Mouse (Mus musculus) hindbrain, embryonic 11.5 days (tissue): Measurements from ENCODE around the gene Magi2. TPM values are rescaled to one million over a fixed set of nuclear protein-coding genes. Genes with fewer than 3 reads are reported as not detected.
"Not testable (repeated sequence)": the region's sequence is repeated elsewhere in the genome, so short reads cannot be mapped to it uniquely, and the experiment has no call there.

ENCODE experiments used
- ATAC-seq: fragments of 200-750 bp; cut with Nextera tagmentation; 2 replicates; pipeline ENCODE4 v1.8.0; 2017; ENCODE audit warnings: mild to moderate bottlenecking, moderate TSS enrichment, moderate library complexity; ENCODE audit not compliant: low FRiP score
- DNase-seq: peaks from one replicate; pipeline ENCODE4 v3.0.0-alpha.2; 2015; ENCODE audit warnings: low spot score
- H3K27ac ChIP-seq: fragments of 300-500 bp; sonication (generic); 2 replicates; pipeline ENCODE4 v1.5.1; 2014; ENCODE audit warnings: mild to moderate bottlenecking, low read depth, low read length
- H3K27me3 ChIP-seq: fragments of 300-500 bp; sonication (generic); 2 replicates; pipeline ENCODE4 v1.6.1; 2014; ENCODE audit warnings: mild to moderate bottlenecking, low read length, moderate library complexity, mixed read lengths; ENCODE audit not compliant: control insufficient read depth, insufficient read depth
- H3K36me3 ChIP-seq: fragments of 300-500 bp; sonication (generic); 2 replicates; pipeline ENCODE4 v1.6.1; 2014; ENCODE audit warnings: mild to moderate bottlenecking, low read length, moderate library complexity, mixed read lengths; ENCODE audit not compliant: control insufficient read depth, insufficient read depth
- H3K4me1 ChIP-seq: fragments of 300-500 bp; sonication (generic); replicated peaks from 2 replicates; pipeline ENCODE4 v1.6.1; 2014; ENCODE audit warnings: low read length, mixed read lengths; ENCODE audit not compliant: control insufficient read depth, insufficient read depth
- H3K4me2 ChIP-seq: fragments of 300-500 bp; sonication (generic); replicated peaks from 2 replicates; pipeline ENCODE4 v1.6.1; 2014; ENCODE audit warnings: mild to moderate bottlenecking, low read depth, low read length
- H3K4me3 ChIP-seq: fragments of 300-500 bp; sonication (generic); 2 replicates; pipeline ENCODE4 v1.5.1; 2014; ENCODE audit warnings: low read depth, low read length
- H3K9ac ChIP-seq: fragments of 300-500 bp; sonication (generic); 2 replicates; pipeline ENCODE4 v1.6.1; 2014; ENCODE audit warnings: low read depth, low read length
- H3K9me3 ChIP-seq: fragments of 300-500 bp; sonication (generic); 2 replicates; pipeline ENCODE4 v1.6.1; 2016; ENCODE audit warnings: low read length; ENCODE audit not compliant: control insufficient read depth
- WGBS: fragments of 180-500 bp; shearing (Covaris S2); extraction: QIAGEN DNeasy Blood & Tissue Kit; methylation state at CpG from one replicate; pipeline ENCODE4 v1.1.7; 2014; 5-methylcytosine and 5-hydroxymethylcytosine counted together
- polyA plus RNA-seq: library from polyadenylated mRNA; unstranded; fragments of >200 nt; fragmentation: Nextera tagmentation; extraction: Ambion mirVana; gene quantifications from 2 replicates; pipeline ENCODE4 v1.2.1, GENCODE M21; 2014

Magi2 gene
- polyA plus RNA-seq, 1 experiment from 2014 or later: 8.7 TPM

DNA sequence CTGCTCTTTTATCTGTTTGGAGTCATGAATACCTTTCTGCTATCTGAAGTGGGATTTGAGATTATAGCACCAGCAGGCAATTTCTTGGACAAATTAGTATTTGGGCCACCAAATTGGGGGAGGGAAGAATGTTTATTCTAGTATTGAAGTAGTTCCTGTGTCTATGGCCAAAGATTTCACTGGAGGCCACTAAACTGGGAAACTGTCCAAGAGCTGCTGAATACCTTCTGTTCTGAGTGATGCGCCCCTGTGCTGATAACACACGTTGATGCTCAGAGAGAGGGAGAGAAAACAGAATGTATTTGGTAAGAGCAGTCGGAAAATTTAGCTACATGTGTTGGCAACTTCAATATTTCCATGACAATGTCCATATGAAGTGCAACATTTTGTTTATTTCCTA, 169.0 kb downstream of the Magi2 start:
- DNase-seq (no peak), ATAC-seq (no peak)
- H3K9ac ChIP-seq: no peak overlapping the region
- H3K4me3 ChIP-seq: no peak overlapping the region
- no peaks in the 10 kb centered on the region for H3K4me1 ChIP-seq
- no peak overlapping the region for H3K4me2 ChIP-seq
- H3K9me3 ChIP-seq: no peaks in the 10 kb centered on the region
- 82% methylated on average over 3 of the region's 3 CpGs for WGBS
- H3K27ac ChIP-seq: no peak overlapping the region
- H3K27me3 ChIP-seq: no peaks in the 10 kb centered on the region
- no peaks in the 10 kb centered on the region for H3K36me3 ChIP-seq

DNA sequence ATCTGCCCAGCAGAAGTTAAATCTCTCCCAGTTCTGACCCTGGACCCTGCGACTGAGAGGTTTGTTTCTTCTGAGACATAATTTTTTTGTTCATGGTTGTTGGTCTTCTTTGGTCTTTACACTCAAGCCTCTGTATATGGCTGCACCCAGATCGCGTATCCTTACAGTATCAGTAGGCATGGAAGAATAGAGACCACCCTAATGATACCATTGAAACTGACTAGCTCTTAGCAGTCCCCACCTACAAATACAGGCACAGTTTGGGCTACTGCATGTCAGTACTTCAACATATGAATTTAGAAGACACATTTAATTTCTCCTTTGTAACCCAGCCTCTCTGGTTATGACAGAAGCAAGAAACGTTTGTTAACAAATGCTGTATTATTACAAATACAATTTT, 173.5 kb downstream of the Magi2 start:
- Histone ChIP-seq H3K27ac (no peak overlapping the region), H3K4me3 (no peak overlapping the region), H3K9ac (no peak overlapping the region), H3K36me3 (no peaks in the 10 kb centered on the region), H3K9me3 (no peaks in the 10 kb centered on the region), H3K27me3 (no peaks in the 10 kb centered on the region), H3K4me2 (no peak overlapping the region), H3K4me1 (no peaks in the 10 kb centered on the region)
- ATAC-seq: no peak
- DNase-seq: no peak
- 89% methylated on average over 4 of the region's 4 CpGs for WGBS

DNA sequence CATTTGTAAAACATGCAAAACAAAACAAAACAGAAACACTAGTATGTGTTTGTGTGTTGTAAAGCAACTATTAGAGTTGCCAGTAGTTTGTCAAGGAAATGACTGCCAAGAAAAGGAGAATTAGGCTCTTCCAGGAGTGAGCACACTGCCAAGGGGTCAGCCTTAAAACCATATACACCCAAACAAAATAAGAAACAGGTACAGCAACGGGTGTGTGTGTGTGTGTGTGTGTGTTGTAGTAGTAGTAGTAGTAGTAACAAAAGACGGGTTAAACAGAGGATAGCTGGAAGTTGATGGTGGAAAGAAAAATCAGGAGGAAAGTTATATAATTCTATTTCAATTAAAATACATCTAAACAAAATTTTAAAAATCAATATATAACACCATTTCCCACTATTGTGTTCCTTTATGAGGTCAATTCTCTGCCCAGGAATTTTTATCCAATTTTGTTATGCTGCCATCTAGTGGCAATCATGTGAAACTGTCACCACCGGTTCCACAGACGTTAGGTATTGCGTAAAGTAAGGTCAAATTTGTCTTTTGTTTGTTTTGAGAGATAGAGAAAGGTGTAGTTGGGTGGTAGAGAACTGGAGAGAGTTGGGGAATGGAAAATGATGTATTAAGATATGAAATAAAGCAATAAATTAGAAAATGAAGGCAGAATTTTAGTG, 174.0 kb downstream of the Magi2 start:
- Histone ChIP-seq H3K4me3 (no peak overlapping the region), H3K4me1 (no peaks in the 10 kb centered on the region), H3K27me3 (no peaks in the 10 kb centered on the region), H3K9ac (no peak overlapping the region), H3K27ac (no peak overlapping the region), H3K36me3 (no peaks in the 10 kb centered on the region), H3K9me3 (no peaks in the 10 kb centered on the region), H3K4me2 (no peak overlapping the region)
- peak; percentile 78 for ATAC-seq
- WGBS: 43% methylated on average over 5 of the region's 5 CpGs
- DNase-seq: peak; percentile 60

DNA sequence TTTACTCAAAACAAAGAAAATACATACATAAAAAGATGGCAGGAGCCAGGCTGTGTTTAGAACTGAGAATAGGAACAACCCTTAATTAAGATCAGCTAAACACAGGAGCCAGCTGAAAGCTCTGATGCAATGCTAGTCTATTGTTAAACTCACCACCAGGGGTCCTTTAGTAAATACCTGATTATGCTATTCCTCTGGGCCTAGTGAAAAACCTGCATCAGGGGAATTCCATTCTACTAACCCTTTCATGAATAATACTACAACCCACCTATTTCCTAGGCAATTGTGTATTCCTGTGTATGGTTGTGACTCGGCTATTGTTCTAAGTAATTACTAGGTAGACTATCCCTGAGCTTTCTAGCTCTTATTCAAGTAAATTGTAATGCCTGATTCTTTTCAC, 177.4 kb downstream of the Magi2 start:
- H3K4me2 ChIP-seq, H3K27ac ChIP-seq, DNase-seq, H3K4me1 ChIP-seq, H3K9ac ChIP-seq, H3K9me3 ChIP-seq, H3K36me3 ChIP-seq, H3K27me3 ChIP-seq, ATAC-seq, H3K4me3 ChIP-seq: not testable (repeated sequence)
- 70% methylated on average over 1 of the region's 1 CpGs for WGBS

DNA sequence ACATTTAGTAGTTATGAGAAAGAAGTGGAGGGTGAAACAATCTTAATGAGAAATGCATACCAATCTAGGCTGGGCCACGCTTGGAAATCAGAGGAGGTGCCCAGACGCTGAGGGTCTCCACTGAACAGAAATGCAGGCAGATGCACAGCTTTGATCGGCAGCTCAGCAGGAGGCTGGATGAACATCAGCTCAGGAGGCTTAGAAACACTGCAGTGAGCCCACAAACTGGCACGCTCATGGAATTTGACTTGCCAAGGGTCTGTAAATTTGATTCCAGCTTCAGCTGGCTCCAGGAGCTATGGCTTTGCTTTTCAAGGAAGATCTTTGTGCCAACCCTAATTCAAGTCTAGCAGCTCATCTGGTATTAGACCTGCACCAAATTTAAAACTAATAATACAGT, 187.7 kb downstream of the Magi2 start:
- WGBS: 63% methylated on average over 4 of the region's 4 CpGs
- Histone ChIP-seq H3K27ac (no peak overlapping the region), H3K4me1 (no peaks in the 10 kb centered on the region), H3K4me3 (no peak overlapping the region), H3K36me3 (no peaks in the 10 kb centered on the region), H3K4me2 (no peak overlapping the region), H3K9ac (no peak overlapping the region), H3K27me3 (no peaks in the 10 kb centered on the region), H3K9me3 (no peaks in the 10 kb centered on the region)
- ATAC-seq: no peak
- no peak for DNase-seq

DNA sequence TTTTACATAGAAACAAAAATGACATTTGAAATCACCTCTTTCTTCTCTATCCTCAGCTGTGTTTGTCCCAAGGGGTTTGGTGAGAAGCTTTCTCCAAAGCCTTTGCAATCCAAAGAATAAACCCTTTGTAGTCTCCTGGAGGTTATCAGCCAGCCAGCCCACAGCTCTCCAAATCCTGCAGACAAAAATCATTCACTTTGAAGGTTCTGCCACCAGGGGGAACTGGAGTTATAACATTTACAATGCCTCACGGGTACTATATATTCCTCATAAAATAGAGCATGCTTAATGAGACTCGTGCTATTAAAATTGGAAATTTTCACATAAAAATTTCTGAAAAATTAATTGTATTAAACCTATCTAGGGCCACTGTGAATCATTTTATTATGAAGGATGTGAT, 202.5 kb downstream of the Magi2 start:
- H3K27ac ChIP-seq: no peak overlapping the region
- WGBS: 49% methylated on average over 2 of the region's 2 CpGs
- peak; percentile 53 for DNase-seq
- no peaks in the 10 kb centered on the region for H3K27me3 ChIP-seq
- no peaks in the 10 kb centered on the region for H3K4me1 ChIP-seq
- H3K36me3 ChIP-seq: no peaks in the 10 kb centered on the region
- peak; percentile 66; the same call in 1 of the 2 replicates for ATAC-seq
- no peak overlapping the region for H3K4me2 ChIP-seq
- no peaks in the 10 kb centered on the region for H3K9me3 ChIP-seq
- no peak overlapping the region for H3K4me3 ChIP-seq
- no peak overlapping the region for H3K9ac ChIP-seq

DNA sequence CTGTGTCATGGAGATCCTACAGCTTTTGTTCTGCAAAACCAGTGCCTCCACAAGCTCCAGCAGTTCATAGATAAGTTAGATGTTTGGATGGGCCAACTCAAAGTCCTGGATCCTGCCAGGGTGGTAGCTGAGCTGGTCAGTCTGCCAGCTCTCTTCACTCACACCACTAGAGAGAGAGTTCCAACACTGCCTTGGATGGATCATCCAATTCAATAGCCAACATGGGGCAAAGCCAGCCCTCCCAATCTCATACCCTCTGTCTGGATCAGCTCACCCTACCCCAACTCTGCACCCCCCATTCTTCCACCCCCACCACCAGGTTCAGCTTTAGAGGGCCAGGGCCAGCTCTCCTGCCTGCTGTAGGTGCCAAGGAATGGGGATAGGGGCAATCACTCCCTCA, 235.7 kb downstream of the Magi2 start:
- no peaks in the 10 kb centered on the region for H3K36me3 ChIP-seq
- DNase-seq (no peak), ATAC-seq (peak; percentile 38; the same call in 1 of the 2 replicates)
- H3K4me2 ChIP-seq: no peak overlapping the region
- no peak overlapping the region for H3K9ac ChIP-seq
- H3K27me3 ChIP-seq: no peaks in the 10 kb centered on the region
- H3K4me1 ChIP-seq: no peaks in the 10 kb centered on the region
- H3K9me3 ChIP-seq: no peaks in the 10 kb centered on the region
- no peak overlapping the region for H3K27ac ChIP-seq
- no peak overlapping the region for H3K4me3 ChIP-seq

DNA sequence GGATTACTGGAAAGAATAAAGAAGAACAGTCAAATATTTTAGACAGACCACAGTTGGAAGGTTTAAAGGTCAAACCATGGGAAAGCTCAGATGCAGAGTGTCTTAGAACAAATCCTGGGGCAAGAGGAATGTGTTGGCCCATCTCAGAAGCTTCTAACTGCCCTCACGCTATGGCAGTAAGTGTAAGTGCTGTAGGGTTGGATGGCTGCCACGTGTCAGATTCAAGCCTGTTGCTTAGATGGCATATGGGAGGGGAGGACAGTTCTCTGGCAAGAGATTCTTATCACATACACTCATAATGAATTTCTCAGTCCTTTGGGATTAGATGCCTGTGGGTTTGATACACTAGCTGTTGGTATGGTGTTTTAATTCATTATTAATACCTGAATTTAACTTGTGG, 238.5 kb downstream of the Magi2 start:
- 63% methylated on average over 2 of the region's 2 CpGs for WGBS
- no peak overlapping the region for H3K4me3 ChIP-seq
- ATAC-seq (no peak), DNase-seq (no peak)
- H3K4me2 ChIP-seq: no peak overlapping the region
- no peaks in the 10 kb centered on the region for H3K27me3 ChIP-seq
- H3K9ac ChIP-seq: no peak overlapping the region
- no peak overlapping the region for H3K27ac ChIP-seq
- H3K9me3 ChIP-seq: no peaks in the 10 kb centered on the region
- H3K36me3 ChIP-seq: no peaks in the 10 kb centered on the region
- no peaks in the 10 kb centered on the region for H3K4me1 ChIP-seq

DNA sequence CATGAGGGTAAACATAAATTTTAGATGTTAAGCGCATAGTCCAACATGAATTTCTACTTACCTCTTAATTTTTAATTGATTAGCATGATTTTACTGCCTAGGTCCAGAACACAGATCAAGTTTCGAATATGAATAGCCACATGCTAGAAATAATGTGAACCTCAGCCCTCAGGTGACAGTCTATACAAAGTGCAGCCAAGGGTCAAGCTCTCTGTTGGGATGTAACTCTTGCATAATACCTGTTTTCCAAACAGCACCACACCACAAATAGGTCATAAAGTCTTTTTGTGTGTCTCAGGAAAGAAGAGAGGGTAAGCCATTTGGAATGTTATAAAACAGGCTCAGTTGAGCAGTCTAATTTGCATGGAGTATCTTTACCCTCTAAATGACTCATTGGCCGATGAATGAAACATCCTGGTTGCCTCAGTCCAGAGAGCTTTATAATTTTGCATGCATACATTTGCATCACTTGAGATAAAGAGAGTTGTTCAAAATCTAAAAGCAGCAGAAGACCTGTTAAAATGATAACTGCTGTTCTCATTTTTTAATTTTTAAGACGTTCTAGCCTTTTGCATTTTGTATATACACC, 246.1 kb downstream of the Magi2 start:
- Histone ChIP-seq H3K4me1 (no peaks in the 10 kb centered on the region), H3K27ac (no peak overlapping the region), H3K4me2 (no peak overlapping the region), H3K9me3 (no peaks in the 10 kb centered on the region), H3K27me3 (no peaks in the 10 kb centered on the region), H3K9ac (no peak overlapping the region), H3K36me3 (no peaks in the 10 kb centered on the region), H3K4me3 (no peak overlapping the region)
- no peak for DNase-seq
- no peak for ATAC-seq
- WGBS: 89% methylated on average over 4 of the region's 4 CpGs
